Mouse (Mus musculus) cerebellum, adult 2 months (tissue): ENCODE data around the gene Plekha6. TPM values are rescaled to one million over a fixed set of nuclear protein-coding genes. Genes with fewer than 3 reads are reported as not detected.

Experiments used
- DNase-seq, 2 experiments: peaks; one replicate each; pipeline ENCODE4 v3.0.0; 2021
- H3K27ac ChIP-seq: fragments of 200-500 bp; 2 replicates; pipeline ENCODE4 v1.5.1; 2012; ENCODE audit warnings: low read length, control low read depth, inconsistent platforms; ENCODE audit not compliant: insufficient read depth
- H3K27me3 ChIP-seq: fragments of 200-500 bp; 2 replicates; pipeline ENCODE4 v1.6.1; 2012; ENCODE audit warnings: inconsistent platforms, mild to moderate bottlenecking, low read length, moderate library complexity; ENCODE audit not compliant: control insufficient read depth, insufficient read depth
- H3K4me1 ChIP-seq: fragments of 200-500 bp; 2 replicates; pipeline ENCODE4 v1.6.1; 2011; ENCODE audit warnings: low read length; ENCODE audit not compliant: control insufficient read depth, insufficient read depth
- H3K4me3 ChIP-seq: fragments of 200-500 bp; replicated peaks from 2 replicates; pipeline ENCODE3; 2011; ENCODE audit warnings: mild to moderate bottlenecking, low read depth, low read length, control low read depth; ENCODE audit not compliant: insufficient read depth
- CTCF ChIP-seq: fragments of 200-500 bp; IDR thresholded peaks from 2 replicates; pipeline ENCODE4 v1.5.1; 2011; ENCODE audit warnings: low read depth, mild to moderate bottlenecking, control low read depth, low read length, moderate library complexity, borderline replicate concordance; ENCODE audit not compliant: insufficient read depth
- POLR2A ChIP-seq: fragments of 200-500 bp; IDR thresholded peaks from 2 replicates; pipeline ENCODE4 v1.6.1; 2011; ENCODE audit warnings: low read length, control low read depth, borderline replicate concordance; ENCODE audit not compliant: insufficient read depth
- WGBS: fragments of 180-500 bp; shearing (Covaris S2); methylation state at CpG from one replicate; pipeline ENCODE4 v1.1.7; 2018; 5-methylcytosine and 5-hydroxymethylcytosine counted together
- polyA plus RNA-seq: library from polyadenylated mRNA; depleted of rRNA; stranded (reverse); fragments of >200 nt; gene quantifications from 2 replicates; pipeline ENCODE4 v1.2.3, GENCODE M21; 2012

The Plekha6 gene
- polyA plus RNA-seq, 1 experiment: 77.2 TPM

DNA sequence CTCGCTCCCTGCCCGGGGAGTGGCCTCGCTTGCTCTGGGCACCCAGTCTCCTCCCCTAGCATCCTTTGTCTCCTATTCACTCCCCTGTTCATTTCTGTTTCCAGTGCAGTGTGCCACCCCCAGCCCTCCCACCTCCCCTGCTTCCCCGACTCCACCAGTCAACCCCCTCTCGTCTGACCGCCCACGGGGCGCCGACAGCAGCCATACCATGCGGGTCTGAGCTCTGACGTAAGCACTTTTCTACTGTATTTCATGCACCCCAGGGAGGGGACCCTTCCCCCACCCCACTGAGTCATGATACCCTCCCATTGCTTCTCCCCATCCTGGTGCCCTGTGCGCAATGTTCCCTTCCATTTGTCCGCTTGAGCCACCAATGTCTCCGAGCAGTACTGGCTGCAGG, 134.8 kb downstream of the Plekha6 start:
- Histone ChIP-seq H3K4me3 (no peak overlapping the region), H3K4me1 (peaks cover 5% of the 10 kb centered on the region), H3K27ac (no peak overlapping the region), H3K27me3 (no peaks in the 10 kb centered on the region)
- 84% methylated on average over 14 of the region's 14 CpGs for WGBS
- no peak for TF ChIP-seq POLR2A
- TF ChIP-seq CTCF: no peak
- DNase-seq: no peak

GRCm38 (mm10) chr1:133302540-133302939, 138.5 kb downstream of the Plekha6 start:
- Histone ChIP-seq H3K4me1 (no peaks in the 10 kb centered on the region), H3K27ac (no peak overlapping the region), H3K4me3 (no peak overlapping the region), H3K27me3 (no peaks in the 10 kb centered on the region)
- DNase-seq: peak in 1 of 2 experiments; percentile 44
- whole genome bisulfite sequencing: 47% methylated on average over 3 of the region's 3 CpGs
- TF ChIP-seq CTCF (no peak), POLR2A (no peak)

DNA sequence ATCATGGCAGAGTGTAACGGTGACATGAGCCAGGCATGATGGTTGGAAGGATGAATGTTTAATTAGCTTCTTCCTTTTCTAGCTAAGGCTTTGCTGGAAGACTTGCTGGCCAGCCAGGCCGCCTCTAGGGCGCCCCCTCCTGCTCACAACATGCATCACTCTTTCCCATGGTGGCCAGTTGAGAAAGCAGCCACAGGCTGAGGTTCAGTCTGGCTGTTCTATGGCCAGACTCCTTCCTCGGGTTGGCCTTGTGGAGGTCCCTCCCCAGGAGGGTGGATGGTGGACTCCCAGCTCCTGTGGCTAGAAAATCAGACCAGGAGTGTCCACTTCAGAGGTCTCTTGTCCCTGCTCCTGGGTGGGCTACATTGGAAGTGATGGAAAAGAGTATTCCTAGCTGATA, 142.8 kb downstream of the Plekha6 start:
- TF ChIP-seq POLR2A: no peak
- TF ChIP-seq CTCF: peak; percentile 77
- H3K27ac ChIP-seq: no peak overlapping the region
- 5% methylated on average over 4 of the region's 4 CpGs for WGBS

GRCm38 (mm10) chr1:133307318-133307717, 143.3 kb downstream of the Plekha6 start:
- Histone ChIP-seq H3K27me3 (no peaks in the 10 kb centered on the region), H3K4me3 (no peak overlapping the region), H3K4me1 (no peaks in the 10 kb centered on the region), H3K27ac (no peak overlapping the region)
- 10% methylated on average over 6 of the region's 6 CpGs for WGBS
- DNase-seq: peak; percentile 40 to 48
- no peak for TF ChIP-seq POLR2A
- TF ChIP-seq CTCF: peak; percentile 48

More for the DNA sequence above, 142.8 kb downstream of the Plekha6 start:
- H3K4me1 ChIP-seq: no peaks in the 10 kb centered on the region
- DNase-seq: peak; percentile 72 to 80
- no peaks in the 10 kb centered on the region for H3K27me3 ChIP-seq
- H3K4me3 ChIP-seq: no peak overlapping the region

GRCm38 (mm10) chr1:133309652-133310267, 145.8 kb downstream of the Plekha6 start, which contains the start of gene Golt1a:
Gene Golt1a (plus strand): TSS chr1:133309800.
- no peak for DNase-seq
- TF ChIP-seq CTCF (no peak), POLR2A (no peak)
- H3K27ac ChIP-seq: no peak within 1 kb of the TSS
- no peaks in the 10 kb centered on the region for H3K4me1 ChIP-seq
- WGBS: 76% methylated on average over 14 of the region's 14 CpGs
- H3K27me3 ChIP-seq: no peaks in the 10 kb centered on the region
- H3K4me3 ChIP-seq: no peak within 1 kb of the TSS

GRCm38 (mm10) chr1:133311240-133311639, 147.2 kb downstream of the Plekha6 start:
- DNase-seq: no peak
- TF ChIP-seq POLR2A (no peak), CTCF (0 out of 2 replicates have a peak, but pooled peaks have one; percentile 6)
- H3K27ac ChIP-seq: no peak overlapping the region
- no peak overlapping the region for H3K4me3 ChIP-seq
- H3K27me3 ChIP-seq: no peaks in the 10 kb centered on the region
- H3K4me1 ChIP-seq: no peaks in the 10 kb centered on the region
- 76% methylated on average over 4 of the region's 4 CpGs for WGBS

GRCm38 (mm10) chr1:133311946-133312345, 147.9 kb downstream of the Plekha6 start:
- no peak for DNase-seq
- Histone ChIP-seq H3K27me3 (no peaks in the 10 kb centered on the region), H3K4me3 (no peak overlapping the region), H3K4me1 (no peaks in the 10 kb centered on the region), H3K27ac (no peak overlapping the region)
- 5% methylated on average over 10 of the region's 10 CpGs for WGBS
- TF ChIP-seq CTCF (no peak), POLR2A (no peak)

DNA sequence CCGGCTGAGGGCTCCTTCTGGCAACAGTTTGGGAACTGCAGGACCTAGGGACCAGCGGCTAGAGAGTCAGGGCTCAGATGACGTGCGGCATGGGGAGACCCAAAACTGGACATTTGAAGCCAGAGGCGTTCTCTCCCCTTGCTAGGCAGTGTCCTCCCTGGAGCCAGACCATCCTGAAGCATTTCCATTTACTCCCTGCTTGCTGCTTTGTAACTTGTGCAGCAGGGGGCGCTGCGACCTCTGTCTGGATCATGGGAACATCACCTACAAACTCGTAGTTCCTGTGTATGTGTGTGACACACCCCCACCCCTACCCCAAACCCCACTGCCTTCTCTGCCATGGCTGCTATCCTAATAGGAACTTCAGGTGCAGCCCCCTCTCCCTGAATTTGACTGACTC, 150.4 kb downstream of the Plekha6 start:
- WGBS: 36% methylated on average over 8 of the region's 8 CpGs
- H3K4me3 ChIP-seq: no peak overlapping the region
- H3K27me3 ChIP-seq: no peaks in the 10 kb centered on the region
- peak in 1 of 2 experiments; percentile 18 for DNase-seq
- no peaks in the 10 kb centered on the region for H3K4me1 ChIP-seq
- TF ChIP-seq POLR2A: no peak
- TF ChIP-seq CTCF: peak; percentile 67
- no peak overlapping the region for H3K27ac ChIP-seq
